Mouse (Mus musculus) thymus, adult 2 months (tissue): ENCODE results near the gene Dhx35.

ENCODE experiments used
- CTCF ChIP-seq: fragments of 200-500 bp; IDR thresholded peaks from 2 replicates; pipeline ENCODE4 v1.5.1; 2012; ENCODE audit warnings: mild to moderate bottlenecking, control low read depth, low read length, moderate library complexity, borderline replicate concordance; ENCODE audit not compliant: control insufficient read depth, poor library complexity, insufficient read depth; ENCODE audit errors: extremely low read depth
- POLR2A ChIP-seq: fragments of 200-500 bp; IDR thresholded peaks from 2 replicates; pipeline ENCODE4 v1.6.1; 2012; ENCODE audit warnings: mild to moderate bottlenecking, low read length, control low read depth, moderate library complexity; ENCODE audit not compliant: control insufficient read depth, poor library complexity, insufficient read depth; ENCODE audit errors: extremely low read depth

GRCm38 (mm10) chr2:158886571-158886970 is 92.0 kb downstream of the Dhx35 start:
- TF ChIP-seq CTCF = no peak
- TF ChIP-seq POLR2A = no peak
